Mouse (Mus musculus): ENCODE measurements around the gene Abhd10. TPM values are rescaled to one million over a fixed set of nuclear protein-coding genes. Genes with fewer than 3 reads are reported as not detected.

Abhd10 gene
- polyA plus RNA-seq, 1 experiment from 2014 or later: 44.8 TPM

DNA sequence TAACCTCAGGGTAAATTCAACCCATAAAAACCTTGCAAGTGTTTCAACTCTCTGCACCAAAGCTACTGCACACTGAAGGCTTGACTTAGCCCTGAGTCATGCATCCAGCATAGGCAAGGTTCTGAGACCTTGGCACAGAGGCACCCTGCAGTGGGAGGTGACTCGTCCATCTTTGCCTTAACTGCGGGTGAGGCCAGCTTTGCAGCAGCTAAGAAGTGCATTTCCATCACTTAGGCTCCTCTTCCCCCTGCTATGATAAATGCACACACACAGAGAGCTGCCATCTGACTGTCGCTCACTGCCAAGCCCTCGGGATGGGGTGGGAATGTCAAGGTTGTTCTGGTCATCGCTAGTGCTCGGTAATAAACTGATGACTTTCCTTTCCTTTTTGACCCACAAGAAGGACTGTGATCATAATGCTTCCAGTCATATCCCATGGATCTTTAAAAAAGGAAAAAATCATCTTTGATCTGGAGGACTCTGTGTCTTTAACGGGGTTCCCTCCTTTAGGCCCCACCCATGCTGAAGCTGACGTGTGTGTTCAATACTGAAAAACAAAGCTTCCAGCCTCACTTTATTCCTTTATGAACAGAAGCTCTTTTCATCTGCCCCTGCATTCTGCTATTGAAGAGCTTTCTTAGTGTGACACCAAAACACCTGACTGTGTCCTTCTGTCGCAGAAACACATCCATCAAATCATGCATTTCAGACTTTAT is 47.2 kb downstream of the Abhd10 start:
- H3K9ac ChIP-seq: no peak overlapping the region
- no peak overlapping the region for H3K4me3 ChIP-seq
- H3K9me3 ChIP-seq: no peaks in the 10 kb centered on the region
- no peak overlapping the region for H3K4me2 ChIP-seq
- H3K27ac ChIP-seq (replicated peaks): no peak overlapping the region
- 67% methylated on average over 9 of the region's 9 CpGs for WGBS
- H3K36me3 ChIP-seq: no peaks in the 10 kb centered on the region
- peaks cover 9% of the 10 kb centered on the region for H3K4me1 ChIP-seq (replicated peaks)
- peak; percentile 41; the same call in 1 of the 2 replicates for ATAC-seq (ENCODE audit: low read depth)
- H3K27me3 ChIP-seq: no peaks in the 10 kb centered on the region

- H3K36me3 ChIP-seq: no peaks in the 10 kb centered on the region
- no peak within 1 kb of the TSS for H3K4me2 ChIP-seq
- 77% methylated on average over 10 of the region's 10 CpGs for WGBS
- peaks cover 17% of the 10 kb centered on the region for H3K4me1 ChIP-seq (replicated peaks)
- ATAC-seq (ENCODE audit: low read depth): no peak
- no peak within 1 kb of the TSS for H3K4me3 ChIP-seq
- H3K27me3 ChIP-seq: no peaks in the 10 kb centered on the region
- H3K9me3 ChIP-seq: no peaks in the 10 kb centered on the region
- no peak within 1 kb of the TSS for H3K27ac ChIP-seq (replicated peaks)
- H3K9ac ChIP-seq: no peak within 1 kb of the TSS
These were observed 49.2 kb downstream of the Abhd10 start, which contains the start of gene Tmprss7 for GRCm38 (mm10) chr16:45693558-45693957. TSS of gene Tmprss7 (minus strand) at chr16:45693658.

DNA sequence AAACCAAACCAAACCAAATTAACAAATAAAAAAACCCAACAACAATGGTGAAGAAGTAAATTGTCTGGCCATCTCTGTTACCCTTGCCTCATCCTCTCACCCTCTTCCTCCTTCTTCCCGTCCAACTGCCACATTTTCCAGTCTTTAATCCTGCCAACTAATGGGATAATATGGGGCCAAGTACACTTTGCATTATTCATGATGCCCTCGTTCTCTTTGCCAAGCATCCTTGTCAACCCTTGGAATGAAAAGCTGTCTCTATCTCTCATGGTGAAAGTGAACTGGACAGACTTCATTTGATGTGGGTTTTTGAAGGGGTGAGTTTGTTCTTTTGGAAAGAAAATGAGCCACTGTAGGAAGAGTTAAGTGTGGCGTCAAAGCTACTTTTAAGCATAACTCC is 49.9 kb downstream of the Abhd10 start:
- H3K4me2 ChIP-seq: no peak overlapping the region
- no peaks in the 10 kb centered on the region for H3K9me3 ChIP-seq
- no peak for ATAC-seq (ENCODE audit: low read depth)
- no peaks in the 10 kb centered on the region for H3K27me3 ChIP-seq
- H3K9ac ChIP-seq: no peak overlapping the region
- H3K27ac ChIP-seq (replicated peaks): no peak overlapping the region
- no peaks in the 10 kb centered on the region for H3K36me3 ChIP-seq
- no peak overlapping the region for H3K4me3 ChIP-seq
- H3K4me1 ChIP-seq (replicated peaks): peaks cover 17% of the 10 kb centered on the region
- WGBS: 47% methylated on average over 3 of the region's 3 CpGs

GRCm38 (mm10) chr16:45690178-45690577 is 52.6 kb downstream of the Abhd10 start:
- H3K4me1 ChIP-seq (replicated peaks): peaks cover 12% of the 10 kb centered on the region
- peak; percentile 87; the same call in 1 of the 2 replicates for ATAC-seq (ENCODE audit: low read depth)
- WGBS: 12% methylated on average over 4 of the region's 4 CpGs
- H3K9ac ChIP-seq: no peak overlapping the region
- peak overlapping the region; percentile 74 for H3K27ac ChIP-seq (replicated peaks)
- peak overlapping the region; percentile 24; the same call in 1 of the 2 replicates for H3K4me2 ChIP-seq
- H3K27me3 ChIP-seq: no peaks in the 10 kb centered on the region
- H3K4me3 ChIP-seq: no peak overlapping the region
- H3K9me3 ChIP-seq: no peaks in the 10 kb centered on the region
- no peaks in the 10 kb centered on the region for H3K36me3 ChIP-seq

- Histone ChIP-seq H3K9ac (no peak overlapping the region), H3K27me3 (no peaks in the 10 kb centered on the region), H3K36me3 (no peaks in the 10 kb centered on the region), H3K4me3 (no peak overlapping the region), H3K9me3 (no peaks in the 10 kb centered on the region), H3K27ac (replicated peaks) (no peak overlapping the region), H3K4me2 (no peak overlapping the region), H3K4me1 (replicated peaks) (peaks cover 10% of the 10 kb centered on the region)
- WGBS: 84% methylated on average over 3 of the region's 3 CpGs
- no peak for ATAC-seq (ENCODE audit: low read depth)
These were observed 55.9 kb downstream of the Abhd10 start for GRCm38 (mm10) chr16:45686833-45687232.

- H3K9me3 ChIP-seq: no peaks in the 10 kb centered on the region
- H3K4me3 ChIP-seq: no peak overlapping the region
- H3K27ac ChIP-seq (replicated peaks): no peak overlapping the region
- H3K4me2 ChIP-seq: no peak overlapping the region
- peaks cover 5% of the 10 kb centered on the region for H3K4me1 ChIP-seq (replicated peaks)
- WGBS: 70% methylated on average over 3 of the region's 3 CpGs
- H3K27me3 ChIP-seq: no peaks in the 10 kb centered on the region
- H3K36me3 ChIP-seq: no peaks in the 10 kb centered on the region
- ATAC-seq (ENCODE audit: low read depth): no peak
- H3K9ac ChIP-seq: no peak overlapping the region
These were observed 57.5 kb downstream of the Abhd10 start for GRCm38 (mm10) chr16:45685295-45685694.

DNA sequence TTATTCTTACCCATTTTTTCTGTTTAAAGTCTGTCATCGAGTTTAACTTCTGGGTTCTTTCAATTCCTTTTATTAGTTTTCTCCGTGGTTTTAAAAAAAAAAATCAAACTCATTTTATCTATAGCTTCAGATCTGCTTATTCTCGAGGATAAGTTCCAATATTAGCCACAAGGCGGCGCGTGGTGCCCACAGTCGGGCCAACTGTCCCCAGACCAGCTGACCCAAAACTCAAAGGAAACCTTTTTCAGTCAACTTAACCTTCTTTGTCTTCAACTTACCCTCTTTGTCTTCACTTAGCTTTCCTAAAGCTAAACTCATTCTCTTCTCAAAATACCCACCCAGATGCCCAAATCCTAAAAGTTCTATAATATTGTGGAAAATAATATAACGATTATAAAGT is 57.9 kb downstream of the Abhd10 start:
- no peak overlapping the region for H3K4me2 ChIP-seq
- no peaks in the 10 kb centered on the region for H3K27me3 ChIP-seq
- no peak overlapping the region for H3K27ac ChIP-seq (replicated peaks)
- ATAC-seq (ENCODE audit: low read depth): no peak
- H3K9me3 ChIP-seq: no peaks in the 10 kb centered on the region
- WGBS: 14% methylated on average over 8 of the region's 8 CpGs
- no peak overlapping the region for H3K4me3 ChIP-seq
- H3K9ac ChIP-seq: no peak overlapping the region
- 0 out of 2 replicates have a peak, but pooled peaks cover under 1% of the 10 kb centered on the region for H3K4me1 ChIP-seq (replicated peaks)
- H3K36me3 ChIP-seq: no peaks in the 10 kb centered on the region

Other genes with a start within 250 kb of the Abhd10 start
- gene Gm609, start 250.0 kb downstream of the Abhd10 start, polyA plus RNA-seq (2015; fragmentation: Nextera tagmentation; extraction: Ambion mirVana): not detected in 2 replicates
- not detected in 2 replicates for gene Gm17783, start 210.9 kb downstream of the Abhd10 start, polyA plus RNA-seq (2015; fragmentation: Nextera tagmentation; extraction: Ambion mirVana)
- not detected in 2 replicates for gene Slc9c1, start 207.6 kb downstream of the Abhd10 start, polyA plus RNA-seq (2015; fragmentation: Nextera tagmentation; extraction: Ambion mirVana)
- 0.10 TPM in 1 of 2 replicates, not detected in the other for gene Gcsam, start 132.6 kb downstream of the Abhd10 start, polyA plus RNA-seq (2015; fragmentation: Nextera tagmentation; extraction: Ambion mirVana)
- not detected in 2 replicates for gene BC016579, start 88.9 kb downstream of the Abhd10 start, polyA plus RNA-seq (2015; fragmentation: Nextera tagmentation; extraction: Ambion mirVana)
- 0.24 and 0.41 TPM in 2 replicates for gene Tmprss7, start 49.3 kb downstream of the Abhd10 start, polyA plus RNA-seq (2015; fragmentation: Nextera tagmentation; extraction: Ambion mirVana)
- gene Tagln3, start 18.3 kb downstream of the Abhd10 start, polyA plus RNA-seq (2015; fragmentation: Nextera tagmentation; extraction: Ambion mirVana): 732 and 735 TPM in 2 replicates
- gene Phldb2, start 210.6 kb upstream of the Abhd10 start, polyA plus RNA-seq (2015; fragmentation: Nextera tagmentation; extraction: Ambion mirVana): 14.6 and 16.1 TPM in 2 replicates

Data from neural tube, embryonic 13.5 days (tissue).